Mouse (Mus musculus) cerebral cortex, adult 2 months (tissue): ENCODE data around the gene Sfxn5.

Experiments used
- WGBS: fragments of 180-500 bp; shearing (Covaris S2); methylation state at CpG from one replicate; pipeline ENCODE4 v1.1.7; 2018; 5-methylcytosine and 5-hydroxymethylcytosine counted together

The Sfxn5 gene

GRCm38 (mm10) chr6:85364439-85364838 lies 31.2 kb upstream of the Sfxn5 start:
- WGBS, result 84% methylated on average over 5 of the region's 5 CpGs

DNA sequence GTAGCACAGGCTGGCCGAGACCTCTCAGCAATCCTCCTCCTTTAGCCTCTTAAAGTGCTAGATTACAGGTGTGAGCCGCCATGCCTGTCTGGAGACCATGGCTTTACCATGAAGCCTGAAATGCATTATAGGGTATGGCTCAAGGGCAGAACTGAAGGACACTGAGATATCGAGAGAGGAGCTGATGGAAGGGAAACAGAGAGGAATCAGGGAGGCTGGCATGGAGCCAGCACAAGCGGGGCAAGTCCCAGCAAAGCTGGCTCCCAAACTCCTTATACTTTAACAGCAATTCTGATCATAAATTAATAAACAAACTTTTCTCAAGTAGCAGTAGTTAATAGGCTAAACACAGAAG lies 30.7 kb upstream of the Sfxn5 start:
- 74% methylated on average over 4 of the region's 4 CpGs for WGBS

DNA sequence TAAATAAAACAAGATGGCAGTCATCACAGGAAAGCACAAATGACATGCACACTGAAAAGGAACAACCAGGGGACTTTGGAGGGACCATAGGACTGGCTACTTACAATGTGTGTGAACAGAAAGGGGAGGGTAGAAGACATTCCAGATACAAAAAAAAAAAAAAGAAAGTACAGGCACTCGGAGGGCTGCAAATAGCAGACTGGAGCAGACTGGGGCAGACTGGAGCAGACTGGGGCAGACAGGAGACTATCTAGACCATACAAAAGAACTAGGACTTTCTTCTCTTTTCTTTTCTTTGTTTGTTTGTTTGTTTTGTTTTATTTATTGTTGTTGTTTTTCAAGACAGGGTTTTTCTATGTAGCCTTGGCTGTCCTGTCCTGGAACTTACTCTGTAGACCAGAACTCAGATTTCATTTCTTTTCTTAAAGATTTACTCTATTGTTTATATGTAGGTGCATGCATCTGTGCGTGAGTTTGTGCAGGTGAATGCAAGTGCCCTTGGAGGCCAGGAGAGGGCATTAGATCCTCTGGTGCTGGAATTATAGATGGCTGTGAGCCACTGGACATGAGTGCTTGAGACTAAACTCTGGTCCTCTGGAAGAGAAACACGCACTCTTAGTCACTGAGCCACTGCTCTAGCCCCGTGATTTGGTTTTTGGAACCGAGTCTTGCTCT lies 30.1 kb upstream of the Sfxn5 start:
- 94% methylated on average over 5 of the region's 5 CpGs for WGBS

DNA sequence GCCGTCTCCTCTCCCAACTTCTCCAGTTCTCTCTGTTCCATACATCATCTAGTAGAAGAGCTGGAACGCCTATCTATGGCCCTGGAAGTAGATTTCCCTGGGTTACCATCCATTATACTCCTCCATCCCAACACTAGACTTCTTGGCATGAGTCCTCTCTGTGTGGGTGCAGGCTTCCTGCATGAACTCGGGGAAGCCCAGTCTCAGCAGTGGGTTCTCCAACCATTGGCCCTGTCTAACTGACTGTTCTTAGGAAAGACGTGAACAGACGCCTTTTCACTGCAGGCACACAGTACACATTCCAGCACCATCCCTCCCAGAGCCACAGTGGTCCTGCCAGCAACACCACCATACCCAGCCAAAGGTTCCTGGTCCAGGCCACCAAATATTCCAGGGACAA lies 29.4 kb upstream of the Sfxn5 start:
- 30% methylated on average over 5 of the region's 5 CpGs for WGBS

GRCm38 (mm10) chr6:85360311-85360710 lies 27.1 kb upstream of the Sfxn5 start:
- WGBS, result 89% methylated on average over 5 of the region's 5 CpGs

GRCm38 (mm10) chr6:85358877-85359276 lies 25.7 kb upstream of the Sfxn5 start:
- 98% methylated on average over 1 of the region's 1 CpGs for WGBS

GRCm38 (mm10) chr6:85356682-85357465 lies 23.7 kb upstream of the Sfxn5 start:
- 64% methylated on average over 4 of the region's 4 CpGs for WGBS

DNA sequence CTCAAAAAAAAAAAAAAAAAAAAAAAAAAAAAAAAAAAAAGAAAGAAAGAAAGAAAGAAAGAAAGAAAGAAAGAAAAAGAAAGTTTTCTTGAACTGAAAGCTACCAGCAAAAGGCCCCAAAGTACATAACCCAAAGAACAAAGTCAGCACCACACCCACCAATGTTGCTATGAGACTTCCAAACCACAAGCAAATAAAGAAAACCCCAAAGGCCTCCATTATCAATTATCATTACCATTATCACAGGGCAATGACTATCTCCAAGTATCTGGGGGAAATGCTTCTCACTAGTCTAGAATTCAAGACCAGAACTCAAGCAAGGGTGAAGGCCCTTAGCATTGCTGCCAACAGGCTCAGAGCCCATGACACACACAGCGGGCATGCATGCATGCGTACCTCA lies 22.5 kb upstream of the Sfxn5 start:
- 100% methylated on average over 2 of the region's 2 CpGs for WGBS

- 61% methylated on average over 6 of the region's 6 CpGs for whole genome bisulfite sequencing
Observed at GRCm38 (mm10) chr6:85354709-85355108, 21.5 kb upstream of the Sfxn5 start.

- WGBS, result 72% methylated on average over 3 of the region's 3 CpGs
Observed at GRCm38 (mm10) chr6:85353706-85354105, 20.5 kb upstream of the Sfxn5 start.

- WGBS, result 91% methylated on average over 1 of the region's 1 CpGs
Observed at GRCm38 (mm10) chr6:85350157-85350556, 16.9 kb upstream of the Sfxn5 start.

DNA sequence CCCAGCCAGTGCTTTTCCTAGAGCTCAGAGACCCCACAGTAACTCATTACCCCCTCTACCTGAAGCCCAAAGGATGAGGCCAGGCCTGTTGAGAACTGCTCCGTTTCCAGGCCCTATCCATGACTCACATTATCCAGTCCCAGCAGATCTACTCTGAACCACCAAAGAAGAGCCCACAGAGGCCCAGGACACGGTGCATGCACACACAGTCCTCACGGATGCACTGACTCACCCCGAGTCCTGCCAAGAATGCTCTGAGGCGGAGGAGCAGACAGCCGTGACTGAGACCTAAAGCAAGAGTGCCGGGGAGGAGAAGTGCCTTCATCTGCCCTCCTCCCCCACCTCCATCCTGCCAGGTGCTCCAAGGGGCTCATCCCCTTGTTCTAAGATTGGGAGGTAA lies 16.0 kb upstream of the Sfxn5 start:
- WGBS, result 48% methylated on average over 7 of the region's 7 CpGs

GRCm38 (mm10) chr6:85348133-85348532 lies 14.9 kb upstream of the Sfxn5 start:
- 91% methylated on average over 11 of the region's 11 CpGs for WGBS

- WGBS, result 49% methylated on average over 6 of the region's 6 CpGs
Observed at GRCm38 (mm10) chr6:85346028-85346634, 12.9 kb upstream of the Sfxn5 start.

DNA sequence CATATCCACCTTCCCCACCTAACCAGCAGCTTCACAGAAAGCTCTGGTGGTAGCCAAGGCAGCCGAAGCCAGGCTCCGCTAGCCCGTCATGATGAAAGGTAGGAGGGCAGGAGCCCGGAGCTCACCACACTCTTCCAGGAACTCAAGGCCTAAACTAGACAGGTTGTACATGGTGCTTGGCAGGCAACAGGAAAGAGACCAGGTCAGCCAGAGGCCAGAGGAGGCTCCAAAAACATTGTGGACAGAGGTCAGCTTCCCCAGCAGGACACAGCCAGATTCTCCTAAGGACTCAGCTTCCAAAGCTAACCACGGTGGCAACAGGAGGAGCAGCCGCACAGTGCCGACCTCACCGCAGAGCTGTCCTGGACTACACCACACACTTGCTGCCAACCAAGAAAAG lies 9.8 kb upstream of the Sfxn5 start:
- WGBS, result 87% methylated on average over 8 of the region's 8 CpGs

- 85% methylated on average over 13 of the region's 13 CpGs for WGBS
Observed at GRCm38 (mm10) chr6:85341814-85342501, 8.7 kb upstream of the Sfxn5 start.

DNA sequence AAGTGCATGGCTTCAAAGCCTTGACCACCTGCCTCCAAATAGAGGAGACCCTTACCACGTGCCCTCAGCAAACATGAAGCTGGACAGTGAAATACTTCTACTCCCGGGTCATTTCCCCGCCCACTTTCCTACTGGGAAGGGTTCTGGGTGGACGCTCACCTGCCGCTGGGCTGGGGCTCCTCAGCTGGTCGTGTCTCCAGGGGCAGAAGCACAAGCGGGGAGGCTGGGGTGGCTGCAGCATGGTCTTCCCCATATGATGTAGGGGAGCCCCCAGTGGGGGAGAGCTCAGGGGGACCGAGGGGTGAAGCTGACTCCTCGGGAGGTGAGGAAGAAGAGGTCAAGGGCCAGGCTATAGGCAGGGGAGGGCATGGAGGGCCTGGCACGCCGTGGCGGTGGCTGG lies 7.0 kb upstream of the Sfxn5 start:
- 80% methylated on average over 12 of the region's 12 CpGs for WGBS

- 65% methylated on average over 1 of the region's 1 CpGs for WGBS
Observed at GRCm38 (mm10) chr6:85339273-85339901, 6.2 kb upstream of the Sfxn5 start.

GRCm38 (mm10) chr6:85336944-85337343 lies 3.7 kb upstream of the Sfxn5 start:
- 64% methylated on average over 9 of the region's 9 CpGs for WGBS

DNA sequence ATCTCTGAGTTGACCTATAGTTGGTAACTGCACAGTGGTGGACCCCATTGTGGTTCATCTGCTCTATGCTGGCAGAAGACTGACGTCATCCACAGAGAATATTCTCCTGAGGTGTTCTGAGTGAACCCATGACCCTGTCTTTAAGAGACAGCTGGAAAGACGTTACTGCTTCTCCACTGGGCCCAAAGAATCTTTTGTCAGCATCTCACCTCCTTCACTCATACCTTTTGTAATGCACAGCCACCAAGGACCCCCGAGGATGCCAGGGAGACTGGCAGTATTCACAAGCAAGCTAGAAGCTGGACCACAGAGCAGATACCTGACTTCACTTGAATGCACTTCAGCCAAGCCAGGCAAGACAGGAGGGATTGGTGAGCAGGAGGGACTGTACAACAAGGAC lies 2.1 kb upstream of the Sfxn5 start:
- WGBS, result 70% methylated on average over 3 of the region's 3 CpGs

- WGBS, result 51% methylated on average over 5 of the region's 5 CpGs
Observed at GRCm38 (mm10) chr6:85334851-85335250, 1.6 kb upstream of the Sfxn5 start.

- WGBS, result 1% methylated on average over 13 of the region's 13 CpGs
Observed at GRCm38 (mm10) chr6:85333732-85334131, 510 bp upstream of the Sfxn5 start.
